Comparison of ENCODE assay signal across 15 mouse cellular contexts in the genomic region with DNA sequence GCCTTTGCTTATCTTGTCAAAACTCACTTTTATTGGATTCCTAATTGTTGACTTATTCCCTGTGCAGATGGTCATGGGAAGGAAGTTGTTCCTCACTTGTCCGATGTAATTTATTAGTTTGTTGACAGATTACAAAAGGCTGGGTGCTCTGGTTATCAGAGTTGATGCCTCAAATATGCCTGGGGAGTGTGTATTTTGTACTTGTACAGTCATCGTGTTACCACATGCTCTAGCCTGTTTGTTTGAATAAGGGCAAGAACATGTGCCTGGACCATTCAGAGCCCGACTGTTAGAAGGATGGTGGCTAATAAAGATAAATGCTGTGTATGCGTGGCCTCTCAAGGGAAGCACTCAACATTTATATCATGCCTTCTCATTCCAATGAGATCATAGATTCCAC.
A peak's percentile ranks its signal among the peaks of the same experiment; 100 is the strongest.
DNase-seq lines count a peak whose midpoint lies in the region; ATAC-seq lines count a peak whose summit lies in the region.
"Had no signal": no experiment of that assay in that cellular context is flagged by ENCODE, and none has a peak within 500 bp of the region (broad histone marks: within the 10 kb centered on the region; RNA-seq: fewer than 3 reads in every experiment).

No protein-coding gene starts in this region.

- 66% methylated on average over 4 of the region's 4 CpGs for WGBS in heart, embryonic 10.5 days
- WGBS in kidney, embryonic 15.5 days = 22% methylated on average over 4 of the region's 4 CpGs
- WGBS in stomach, embryonic 16.5 days = 26% methylated on average over 4 of the region's 4 CpGs
- 84% methylated on average over 4 of the region's 4 CpGs for WGBS in forebrain, embryonic 16.5 days

- H3K27ac ChIP-seq in heart, embryonic 10.5 days = no peak overlapping the region
- no peak overlapping the region for H3K27ac ChIP-seq in kidney, embryonic 15.5 days
- no peak overlapping the region for H3K27ac ChIP-seq in stomach, embryonic 16.5 days (ENCODE audit: low read length)
- H3K27ac ChIP-seq in forebrain, embryonic 16.5 days (ENCODE audit: low read length) = no peak overlapping the region
- H3K27ac ChIP-seq: embryonic facial prominence, embryonic 13.5 days had no signal

- H3K4me1 ChIP-seq in heart, embryonic 10.5 days = no peaks in the 10 kb centered on the region
- H3K4me1 ChIP-seq in kidney, embryonic 15.5 days = peaks cover 3% of the 10 kb centered on the region; the same call in 1 of the 2 replicates
- no peaks in the 10 kb centered on the region; the same call in 1 of the 2 replicates for H3K4me1 ChIP-seq in stomach, embryonic 16.5 days (ENCODE audit: control insufficient read depth, insufficient read depth, low read length)
- no peaks in the 10 kb centered on the region for H3K4me1 ChIP-seq in forebrain, embryonic 16.5 days (replicated peaks; ENCODE audit: control insufficient read depth, insufficient read depth, low read length)
- H3K4me1 ChIP-seq: embryonic facial prominence, embryonic 13.5 days had no signal

- H3K4me2 ChIP-seq in kidney, embryonic 15.5 days = no peak overlapping the region
- H3K4me2 ChIP-seq in stomach, embryonic 16.5 days (ENCODE audit: low read depth, low read length) = no peak overlapping the region
- no peak overlapping the region for H3K4me2 ChIP-seq in forebrain, embryonic 16.5 days (ENCODE audit: low read length)
- H3K4me2 ChIP-seq: embryonic facial prominence, embryonic 13.5 days had no signal

- H3K36me3 ChIP-seq in heart, embryonic 10.5 days = no peaks in the 10 kb centered on the region
- H3K36me3 ChIP-seq in kidney, embryonic 15.5 days = no peaks in the 10 kb centered on the region
- no peaks in the 10 kb centered on the region for H3K36me3 ChIP-seq in stomach, embryonic 16.5 days (ENCODE audit: control insufficient read depth, insufficient read depth, low read length)
- H3K36me3 ChIP-seq in forebrain, embryonic 16.5 days (ENCODE audit: control insufficient read depth, insufficient read depth) = no peaks in the 10 kb centered on the region
- H3K36me3 ChIP-seq: embryonic facial prominence, embryonic 13.5 days had no signal

- no peaks in the 10 kb centered on the region for H3K27me3 ChIP-seq in heart, embryonic 10.5 days (ENCODE audit: insufficient read depth, poor library complexity, severe bottlenecking)
- no peaks in the 10 kb centered on the region for H3K27me3 ChIP-seq in kidney, embryonic 15.5 days
- no peaks in the 10 kb centered on the region for H3K27me3 ChIP-seq in stomach, embryonic 16.5 days (ENCODE audit: control insufficient read depth, insufficient read depth, low read length)
- no peaks in the 10 kb centered on the region for H3K27me3 ChIP-seq in forebrain, embryonic 16.5 days (replicated peaks; ENCODE audit: control insufficient read depth, insufficient read depth, low read length)
- H3K27me3 ChIP-seq: embryonic facial prominence, embryonic 13.5 days had no signal

- DNase-seq in heart, adult 11 months = peak; percentile 95
- no peak for DNase-seq in heart, embryonic 10.5 days (ENCODE audit: low spot score)
- DNase-seq in lung, postnatal 25 days (ENCODE audit: low spot score) = peak; percentile 25
- DNase-seq in lung, postnatal 10 days = no peak
- no peak for DNase-seq in layer of hippocampus, adult 9-11 months
- DNase-seq: adrenal gland, postnatal 36 days; cerebellum, adult 11 months; liver, postnatal 0 days; midbrain, embryonic 14.5 days; right cerebral cortex, postnatal 14 days had no signal

- no peak overlapping the region for H3K4me3 ChIP-seq in heart, embryonic 10.5 days
- no peak overlapping the region for H3K4me3 ChIP-seq in kidney, embryonic 15.5 days (replicated peaks)
- no peak overlapping the region for H3K4me3 ChIP-seq in stomach, embryonic 16.5 days (replicated peaks; ENCODE audit: low read length)
- no peak overlapping the region for H3K4me3 ChIP-seq in forebrain, embryonic 16.5 days (replicated peaks; ENCODE audit: low read length)
- H3K4me3 ChIP-seq: embryonic facial prominence, embryonic 13.5 days had no signal

- ATAC-seq in kidney, embryonic 15.5 days (replicated peaks; ENCODE audit: low FRiP score) = peak; percentile 73; the same call in 1 of the 2 replicates
- peak; percentile 50; the same call in 1 of the 2 replicates for ATAC-seq in stomach, embryonic 16.5 days (ENCODE audit: insufficient read depth, low FRiP score)
- no peak for ATAC-seq in forebrain, embryonic 16.5 days
- ATAC-seq: liver, postnatal 0 days; Patski had no signal

- no peak overlapping the region for H3K9ac ChIP-seq in kidney, embryonic 15.5 days
- no peak overlapping the region for H3K9ac ChIP-seq in stomach, embryonic 16.5 days (ENCODE audit: low read length)
- H3K9ac ChIP-seq in forebrain, embryonic 16.5 days (replicated peaks; ENCODE audit: low read depth, low read length) = no peak overlapping the region
- H3K9ac ChIP-seq: embryonic facial prominence, embryonic 13.5 days; liver, postnatal 0 days had no signal

- no peaks in the 10 kb centered on the region for H3K9me3 ChIP-seq in heart, embryonic 10.5 days
- no peaks in the 10 kb centered on the region for H3K9me3 ChIP-seq in kidney, embryonic 15.5 days (replicated peaks)
- H3K9me3 ChIP-seq in stomach, embryonic 16.5 days (replicated peaks; ENCODE audit: control insufficient read depth, low read length) = no peaks in the 10 kb centered on the region
- H3K9me3 ChIP-seq in forebrain, embryonic 16.5 days (ENCODE audit: control insufficient read depth, low read length) = no peaks in the 10 kb centered on the region
- H3K9me3 ChIP-seq: embryonic facial prominence, embryonic 13.5 days had no signal

Comparison
In these comparisons a context has a peak if more than half of its experiments do, and no peak if none do; other contexts are left out.
1. DNase-seq: peak in heart, adult 11 months (single experiment) and lung, postnatal 25 days (single experiment); none in heart, embryonic 10.5 days (single experiment), lung, postnatal 10 days (single experiment) and layer of hippocampus, adult 9-11 months (single experiment).